Mouse (Mus musculus): Measurements from ENCODE around the gene Olfr459.
A peak's percentile ranks its signal among the peaks of the same experiment; 100 is the strongest.

Gene Olfr459

GRCm38 (mm10) chr6:41775077-41775476, at the start of gene Olfr459:
TSS of gene Olfr459 (minus strand) at chr6:41775177.
- no peak for DNase-seq

- no peak for DNase-seq
These were observed 49.1 kb upstream of the Olfr459 start for GRCm38 (mm10) chr6:41824086-41824485.

- DNase-seq: no peak
These were observed 11.7 kb upstream of the Olfr459 start for GRCm38 (mm10) chr6:41786700-41787099.

GRCm38 (mm10) chr6:41775721-41776120, 744 bp upstream of the Olfr459 start:
- DNase-seq: no peak

GRCm38 (mm10) chr6:41769872-41770271, 5.1 kb downstream of the Olfr459 start:
- DNase-seq: no peak

- DNase-seq: no peak
These were observed 10.7 kb downstream of the Olfr459 start for GRCm38 (mm10) chr6:41764306-41764705.

GRCm38 (mm10) chr6:41762370-41762757, 12.6 kb downstream of the Olfr459 start:
- DNase-seq: no peak

- DNase-seq: peak; percentile 30 to 62
These were observed 13.1 kb downstream of the Olfr459 start for GRCm38 (mm10) chr6:41761702-41762369.

GRCm38 (mm10) chr6:41759618-41760017, 15.4 kb downstream of the Olfr459 start:
- DNase-seq: no peak

- no peak for DNase-seq
These were observed 16.6 kb downstream of the Olfr459 start for GRCm38 (mm10) chr6:41758421-41758820.

GRCm38 (mm10) chr6:41757199-41757598, 17.8 kb downstream of the Olfr459 start:
- DNase-seq: no peak

- DNase-seq: no peak
These were observed 20.4 kb downstream of the Olfr459 start for GRCm38 (mm10) chr6:41754626-41755025.

- no peak for DNase-seq
These were observed 30.1 kb downstream of the Olfr459 start for GRCm38 (mm10) chr6:41744664-41745392.

GRCm38 (mm10) chr6:41741101-41741500, 33.9 kb downstream of the Olfr459 start:
- DNase-seq: no peak

GRCm38 (mm10) chr6:41734719-41735470, 40.1 kb downstream of the Olfr459 start:
- DNase-seq: no peak

- DNase-seq: no peak
These were observed 46.9 kb downstream of the Olfr459 start for GRCm38 (mm10) chr6:41727989-41728609.

GRCm38 (mm10) chr6:41721430-41721829, 53.5 kb downstream of the Olfr459 start:
- no peak for DNase-seq

Measured in cerebellum, postnatal 36 days (tissue).